Mouse (Mus musculus) hindbrain, postnatal 0 days (tissue): ENCODE measurements at regions not wholly inside any gene's neighbourhood (a gene's known extent, or its start where the extent isn't known, plus 50 kb on each side); places are given as distances from the start of the nearest gene placed in this dataset.

Source experiments
- ATAC-seq: fragments of 200-750 bp; cut with Nextera tagmentation; 2 replicates; pipeline ENCODE4 v1.8.0; 2017; ENCODE audit warnings: mild to moderate bottlenecking, moderate TSS enrichment, moderate library complexity
- DNase-seq: peaks from one replicate; pipeline ENCODE4 v3.0.0-alpha.2; 2015; ENCODE audit warnings: low spot score
- H3K27ac ChIP-seq: fragments of 300-500 bp; sonication (generic); 2 replicates; pipeline ENCODE4 v1.5.1; 2014; ENCODE audit warnings: mild to moderate bottlenecking
- H3K27me3 ChIP-seq: fragments of 300-500 bp; sonication (generic); 2 replicates; pipeline ENCODE4 v1.6.1; 2014; ENCODE audit warnings: low read length, mixed read lengths; ENCODE audit not compliant: insufficient read depth
- H3K36me3 ChIP-seq: fragments of 300-500 bp; sonication (generic); 2 replicates; pipeline ENCODE4 v1.6.1; 2014; ENCODE audit warnings: low read length, mixed read lengths; ENCODE audit not compliant: insufficient read depth
- H3K4me1 ChIP-seq: fragments of 300-500 bp; sonication (generic); 2 replicates; pipeline ENCODE4 v1.6.1; 2014; ENCODE audit warnings: antibody characterized with exemption, low read length, mixed read lengths; ENCODE audit not compliant: insufficient read depth
- H3K4me2 ChIP-seq: fragments of 300-500 bp; sonication (generic); 2 replicates; pipeline ENCODE4 v1.6.1; 2014; ENCODE audit warnings: low read depth, mild to moderate bottlenecking, low read length, moderate library complexity, mixed read lengths
- H3K4me3 ChIP-seq: fragments of 300-500 bp; sonication (generic); 2 replicates; pipeline ENCODE4 v1.5.1; 2014; ENCODE audit warnings: low read length
- H3K9ac ChIP-seq: fragments of 300-500 bp; sonication (generic); replicated peaks from 2 replicates; pipeline ENCODE4 v1.6.1; 2014; ENCODE audit warnings: mild to moderate bottlenecking, low read length, moderate library complexity, mixed read lengths
- H3K9me3 ChIP-seq: fragments of 300-500 bp; sonication (generic); 2 replicates; pipeline ENCODE4 v1.6.1; 2016; ENCODE audit warnings: low read length, mixed read lengths
- CTCF ChIP-seq: IDR thresholded peaks from 2 replicates; pipeline ENCODE4 v1.5.1; 2016; ENCODE audit warnings: antibody characterized with exemption, control low read depth, low read depth
- WGBS: fragments of 180-500 bp; shearing (Covaris S2); extraction: QIAGEN DNeasy Blood & Tissue Kit; methylation state at CpG from one replicate; pipeline ENCODE4 v1.1.7; 2014; 5-methylcytosine and 5-hydroxymethylcytosine counted together

- DNase-seq: no peak
- 41% methylated on average over 2 of the region's 2 CpGs for WGBS
- no peaks in the 10 kb centered on the region for H3K9me3 ChIP-seq
- no peak overlapping the region for H3K4me3 ChIP-seq
- H3K27me3 ChIP-seq: no peaks in the 10 kb centered on the region
- H3K27ac ChIP-seq: no peak overlapping the region
- no peak for TF ChIP-seq CTCF
- no peak overlapping the region for H3K9ac ChIP-seq
- H3K4me2 ChIP-seq: no peak overlapping the region
- ATAC-seq: no peak
- no peaks in the 10 kb centered on the region for H3K36me3 ChIP-seq
- no peaks in the 10 kb centered on the region for H3K4me1 ChIP-seq
These were observed 124.1 kb upstream of the Mtap start for GRCm38 (mm10) chr4:89012681-89013353.

DNA sequence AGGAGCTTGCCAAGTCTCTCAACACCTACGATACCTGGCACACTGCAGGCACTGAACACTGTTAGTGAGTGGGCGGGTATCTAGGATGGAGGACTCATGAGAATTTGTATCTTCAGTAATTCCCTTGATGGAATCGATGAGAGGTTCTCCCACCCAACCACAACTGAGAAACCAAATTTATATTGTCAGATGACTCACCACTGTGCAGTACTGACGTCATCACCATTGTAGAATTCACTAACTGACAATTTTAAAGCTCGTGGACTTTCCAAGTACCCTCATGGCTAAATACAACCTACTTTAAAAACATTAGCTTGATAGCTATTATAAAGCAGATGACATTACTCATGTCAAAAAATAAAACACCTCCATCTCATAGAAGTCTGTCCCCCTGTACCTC, 128.4 kb upstream of the Mtap start:
- ATAC-seq (no peak), DNase-seq (no peak)
- Histone ChIP-seq H3K27ac (no peak overlapping the region), H3K27me3 (no peaks in the 10 kb centered on the region), H3K4me2 (no peak overlapping the region), H3K9ac (no peak overlapping the region), H3K4me3 (no peak overlapping the region), H3K36me3 (no peaks in the 10 kb centered on the region), H3K9me3 (no peaks in the 10 kb centered on the region), H3K4me1 (no peaks in the 10 kb centered on the region)
- TF ChIP-seq CTCF: no peak
- WGBS: 87% methylated on average over 5 of the region's 5 CpGs

DNA sequence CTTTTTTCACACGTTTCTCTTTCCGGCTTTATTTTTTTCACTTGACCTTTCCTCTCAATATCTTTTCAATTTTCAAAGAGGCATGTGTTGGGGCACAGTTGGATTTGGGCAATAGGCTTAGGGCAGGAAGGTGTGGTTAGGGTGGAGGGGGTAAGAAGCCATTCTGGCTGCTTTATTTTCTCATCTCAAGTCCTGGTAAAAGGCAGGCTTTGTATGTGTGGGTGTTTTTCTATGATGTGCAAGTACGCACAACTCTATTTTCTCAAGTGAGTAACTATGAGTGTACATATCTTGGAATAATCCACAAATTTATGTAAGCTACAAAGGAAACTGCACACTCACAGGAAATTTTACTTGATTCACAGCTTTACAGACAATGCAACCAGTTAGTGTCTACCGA, 121.5 kb upstream of the Ifne start:
- Histone ChIP-seq H3K36me3 (no peaks in the 10 kb centered on the region), H3K4me1 (no peaks in the 10 kb centered on the region), H3K27ac (no peak overlapping the region), H3K4me2 (no peak overlapping the region), H3K9me3 (no peaks in the 10 kb centered on the region), H3K4me3 (no peak overlapping the region), H3K9ac (no peak overlapping the region), H3K27me3 (no peaks in the 10 kb centered on the region)
- 84% methylated on average over 4 of the region's 4 CpGs for WGBS
- ATAC-seq (no peak), DNase-seq (no peak)
- TF ChIP-seq CTCF: no peak

DNA sequence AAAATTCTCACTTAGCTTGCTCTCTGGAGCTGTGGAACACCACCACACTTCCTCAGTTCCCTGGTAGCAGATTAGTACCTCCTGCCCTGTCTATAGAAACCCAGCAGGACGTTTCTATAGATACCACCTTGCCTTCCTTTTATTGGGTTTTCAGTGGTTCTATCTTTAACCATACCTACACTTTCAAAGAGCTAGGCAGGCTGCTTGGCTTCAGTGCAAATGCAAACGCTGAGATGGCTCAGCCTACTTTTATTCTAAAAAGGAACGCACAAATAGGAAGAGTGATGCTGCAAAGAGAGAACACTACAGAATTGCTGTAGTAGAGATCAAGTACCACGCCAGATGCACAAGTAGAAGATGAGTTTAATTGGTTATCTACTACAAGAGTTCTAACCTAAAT, 120.9 kb upstream of the Ifne start:
- H3K9me3 ChIP-seq: no peaks in the 10 kb centered on the region
- WGBS: 79% methylated on average over 4 of the region's 4 CpGs
- DNase-seq (no peak), ATAC-seq (no peak)
- no peak overlapping the region for H3K27ac ChIP-seq
- H3K4me1 ChIP-seq: no peaks in the 10 kb centered on the region
- no peak overlapping the region for H3K4me2 ChIP-seq
- no peaks in the 10 kb centered on the region for H3K36me3 ChIP-seq
- no peak overlapping the region for H3K4me3 ChIP-seq
- no peak overlapping the region for H3K9ac ChIP-seq
- no peaks in the 10 kb centered on the region for H3K27me3 ChIP-seq
- TF ChIP-seq CTCF: no peak

DNA sequence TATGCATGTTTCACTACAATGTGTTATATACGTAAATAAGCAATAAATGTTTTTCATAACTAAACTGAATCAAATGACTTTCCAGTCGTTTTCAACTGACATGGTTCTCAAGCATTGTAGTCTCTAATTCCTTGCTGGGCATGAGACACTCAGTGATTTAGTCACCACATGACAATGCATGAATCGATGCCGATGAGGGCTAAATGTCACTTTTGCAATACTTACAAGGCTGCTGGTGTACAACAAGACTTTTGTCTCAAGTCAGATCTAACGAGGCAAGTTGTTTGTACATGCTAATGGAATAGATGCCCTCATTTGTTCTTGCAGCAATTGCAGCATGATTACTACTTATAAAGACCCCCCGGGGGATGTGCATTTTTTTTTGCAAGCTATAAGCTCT, 120.2 kb upstream of the Ifne start:
- Histone ChIP-seq H3K9ac (no peak overlapping the region), H3K4me2 (no peak overlapping the region), H3K4me1 (no peaks in the 10 kb centered on the region), H3K27me3 (no peaks in the 10 kb centered on the region), H3K9me3 (no peaks in the 10 kb centered on the region), H3K36me3 (no peaks in the 10 kb centered on the region), H3K27ac (no peak overlapping the region), H3K4me3 (no peak overlapping the region)
- WGBS: 73% methylated on average over 6 of the region's 6 CpGs
- no peak for TF ChIP-seq CTCF
- DNase-seq (no peak), ATAC-seq (no peak)

GRCm38 (mm10) chr4:88998286-88998685, 118.3 kb upstream of the Ifne start:
- no peak overlapping the region for H3K4me2 ChIP-seq
- ATAC-seq: no peak
- H3K36me3 ChIP-seq: no peaks in the 10 kb centered on the region
- H3K9ac ChIP-seq: no peak overlapping the region
- no peak overlapping the region for H3K4me3 ChIP-seq
- no peaks in the 10 kb centered on the region for H3K27me3 ChIP-seq
- H3K4me1 ChIP-seq: no peaks in the 10 kb centered on the region
- H3K27ac ChIP-seq: no peak overlapping the region
- no peak for DNase-seq
- TF ChIP-seq CTCF: no peak
- 79% methylated on average over 5 of the region's 5 CpGs for WGBS
- H3K9me3 ChIP-seq: no peaks in the 10 kb centered on the region

GRCm38 (mm10) chr4:88995129-88995919, 115.3 kb upstream of the Ifne start:
- TF ChIP-seq CTCF: no peak
- Histone ChIP-seq H3K27ac (no peak overlapping the region), H3K36me3 (no peaks in the 10 kb centered on the region), H3K4me1 (no peaks in the 10 kb centered on the region), H3K9me3 (no peaks in the 10 kb centered on the region), H3K27me3 (no peaks in the 10 kb centered on the region), H3K9ac (no peak overlapping the region), H3K4me3 (no peak overlapping the region), H3K4me2 (no peak overlapping the region)
- WGBS: 86% methylated on average over 5 of the region's 5 CpGs
- DNase-seq (no peak), ATAC-seq (no peak)
